Mouse (Mus musculus): Measurements from ENCODE around the gene Ripor2.

Ripor2 gene

DNA sequence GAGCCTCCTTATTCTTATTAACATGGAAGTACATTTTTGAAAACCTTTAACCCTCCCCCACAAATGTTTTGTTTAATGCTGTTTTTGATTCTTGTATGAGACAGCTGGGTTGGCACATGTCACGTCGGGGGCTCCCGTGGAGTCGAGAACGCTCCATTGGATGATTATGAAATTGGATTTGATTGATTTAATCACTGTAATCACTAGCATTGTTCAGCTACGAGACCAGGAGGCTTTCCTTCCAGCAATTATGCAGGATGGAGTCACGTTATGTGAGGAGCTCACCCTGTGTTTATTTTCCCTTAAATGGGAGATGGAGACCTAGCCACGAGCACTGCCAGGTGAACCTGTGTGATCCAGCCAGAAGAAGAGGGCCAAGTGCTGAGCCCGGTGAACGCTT lies at the start of gene Ripor2:
TSS of gene Ripor2 (plus strand) at position 357 of the 400 bp plus-strand sequence.
- no peak for DNase-seq (ENCODE audit: low spot score)

DNA sequence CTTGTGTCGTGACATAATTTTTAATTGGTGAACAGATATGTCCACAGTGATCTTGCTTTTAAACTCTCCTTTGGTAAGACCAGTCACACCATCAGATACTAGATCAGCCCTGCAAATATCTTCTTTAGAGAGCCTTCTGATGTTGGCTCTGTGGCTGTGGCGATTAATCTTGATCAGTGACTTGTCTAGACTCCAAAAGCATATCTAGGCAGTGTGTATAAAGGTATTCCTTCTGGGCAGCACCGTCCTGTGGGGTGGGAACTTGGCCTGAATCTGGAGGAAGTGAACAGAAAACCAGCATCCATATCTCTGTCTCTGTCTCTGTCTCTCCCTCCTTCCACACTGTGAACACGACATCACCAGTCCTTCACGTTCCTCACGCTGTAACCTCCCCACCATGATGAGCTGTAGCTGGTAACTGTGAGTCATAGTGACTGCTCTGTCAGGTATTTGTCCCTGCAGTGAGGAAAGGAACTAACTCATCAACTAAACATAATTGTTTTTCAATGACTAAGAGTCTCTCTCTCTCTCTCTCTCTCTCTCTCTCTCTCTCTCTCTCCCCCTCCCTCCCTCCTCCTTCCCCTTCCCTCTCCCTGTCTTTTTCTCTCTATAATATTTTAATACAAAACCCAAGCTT lies 45.3 kb upstream of the Ripor2 start:
- DNase-seq (ENCODE audit: low spot score): no peak

DNA sequence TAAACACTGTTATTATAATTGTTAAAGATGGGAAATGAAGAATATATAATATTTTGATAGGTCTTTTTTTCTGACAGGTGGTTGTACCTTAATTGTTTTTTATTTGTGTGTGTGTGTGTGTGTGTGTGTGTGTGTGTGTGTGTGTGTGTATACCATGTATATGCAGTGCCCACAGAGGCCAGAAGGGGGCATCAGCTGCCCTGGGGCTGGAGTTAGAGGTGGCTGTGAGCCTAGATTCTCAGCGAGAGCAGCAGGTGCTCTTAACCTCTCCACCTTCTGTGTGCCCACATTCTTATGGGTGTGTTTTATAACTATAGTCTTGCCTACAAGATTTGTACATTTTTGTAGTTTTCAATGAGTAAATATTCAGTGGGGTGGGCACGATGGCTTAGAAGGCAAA lies 44.0 kb upstream of the Ripor2 start:
- no peak for DNase-seq (ENCODE audit: low spot score)

- no peak for DNase-seq (ENCODE audit: low spot score)
These were observed 43.0 kb upstream of the Ripor2 start for GRCm38 (mm10) chr13:24538941-24539340.

GRCm38 (mm10) chr13:24545677-24546076 lies 36.3 kb upstream of the Ripor2 start:
- DNase-seq (ENCODE audit: low spot score): no peak

GRCm38 (mm10) chr13:24546801-24547459 lies 35.1 kb upstream of the Ripor2 start:
- no peak for DNase-seq (ENCODE audit: low spot score)

GRCm38 (mm10) chr13:24548911-24549310 lies 33.1 kb upstream of the Ripor2 start:
- DNase-seq (ENCODE audit: low spot score): no peak

GRCm38 (mm10) chr13:24551100-24551931 lies 30.7 kb upstream of the Ripor2 start:
- DNase-seq (ENCODE audit: low spot score): no peak

DNA sequence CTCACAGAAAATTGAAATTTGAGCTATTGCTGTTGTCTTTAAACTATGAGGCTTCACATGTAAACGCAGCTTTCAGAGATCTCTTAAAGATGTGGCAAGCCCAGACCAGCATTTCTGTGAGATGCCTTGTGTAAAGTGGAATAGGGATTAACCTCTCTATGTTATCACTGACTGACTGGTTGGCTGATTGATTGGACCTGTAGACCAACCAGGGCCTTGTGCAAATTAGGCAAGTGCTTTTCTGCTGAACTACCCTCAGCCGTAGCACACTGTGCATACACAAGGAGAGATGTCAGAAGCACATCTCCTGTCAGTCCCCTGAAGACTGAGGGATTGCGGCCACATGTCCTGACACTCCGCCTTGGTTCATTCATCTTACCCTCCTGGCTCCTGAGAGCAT lies 29.9 kb upstream of the Ripor2 start:
- no peak for DNase-seq (ENCODE audit: low spot score)

DNA sequence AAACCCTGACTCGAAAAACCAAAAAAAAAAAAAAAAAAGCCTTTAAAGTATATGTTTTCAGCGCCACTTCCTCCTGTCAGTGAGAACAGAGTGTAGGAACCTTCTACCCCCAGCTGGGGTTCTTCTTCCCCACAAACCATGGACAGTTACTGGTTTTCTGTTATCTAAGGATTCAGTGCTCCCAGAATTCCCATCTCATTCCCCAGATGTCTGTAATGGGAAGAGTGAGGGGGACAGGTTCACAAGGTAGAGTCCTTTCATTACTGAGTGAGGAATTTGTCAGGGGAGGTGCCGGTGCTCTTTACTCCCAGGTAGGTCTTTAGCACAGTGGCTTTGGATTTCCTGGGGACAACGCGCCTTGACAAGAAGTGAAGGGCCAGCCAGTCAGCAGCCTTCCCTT lies 20.6 kb upstream of the Ripor2 start:
- no peak for DNase-seq (ENCODE audit: low spot score)

GRCm38 (mm10) chr13:24564706-24565105 lies 17.3 kb upstream of the Ripor2 start:
- DNase-seq (ENCODE audit: low spot score): no peak

DNA sequence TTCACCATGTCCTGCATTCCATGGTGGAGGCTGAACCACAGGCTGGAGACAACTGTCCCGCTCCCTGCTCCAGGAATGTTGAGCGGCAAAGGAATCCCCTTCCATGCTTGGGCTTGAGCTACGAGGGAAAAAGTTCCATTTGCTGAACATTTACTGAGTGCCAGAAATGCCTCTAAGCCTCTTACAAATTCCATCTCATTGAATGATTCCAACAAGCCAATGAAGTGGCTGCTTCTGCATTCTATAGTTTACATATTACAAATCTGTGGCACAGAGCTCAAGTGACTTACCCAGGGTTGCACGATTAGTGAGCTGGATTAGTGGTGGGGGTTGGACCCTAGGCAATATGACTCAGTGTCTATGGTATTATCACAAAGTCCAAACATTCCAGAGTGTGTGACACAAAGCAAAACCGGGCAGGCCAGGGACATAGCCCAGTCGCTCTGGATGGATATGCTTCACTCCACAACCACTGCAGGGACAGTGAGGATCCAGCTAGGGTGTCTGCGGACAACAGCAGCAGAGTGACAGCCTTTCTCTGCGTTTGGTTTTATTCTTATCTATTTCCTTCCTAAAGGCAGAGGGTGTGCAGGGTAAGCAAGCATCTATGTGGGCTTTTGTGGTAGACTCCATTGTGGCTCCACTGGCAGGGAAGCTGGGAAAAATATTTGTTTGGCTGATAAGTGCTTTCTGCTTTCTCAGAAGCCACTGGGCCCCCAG lies 16.6 kb upstream of the Ripor2 start:
- no peak for DNase-seq (ENCODE audit: low spot score)

GRCm38 (mm10) chr13:24565950-24566320 lies 16.1 kb upstream of the Ripor2 start:
- peak; percentile 36 for DNase-seq (ENCODE audit: low spot score)

GRCm38 (mm10) chr13:24567176-24567811 lies 14.7 kb upstream of the Ripor2 start:
- DNase-seq (ENCODE audit: low spot score): no peak

DNA sequence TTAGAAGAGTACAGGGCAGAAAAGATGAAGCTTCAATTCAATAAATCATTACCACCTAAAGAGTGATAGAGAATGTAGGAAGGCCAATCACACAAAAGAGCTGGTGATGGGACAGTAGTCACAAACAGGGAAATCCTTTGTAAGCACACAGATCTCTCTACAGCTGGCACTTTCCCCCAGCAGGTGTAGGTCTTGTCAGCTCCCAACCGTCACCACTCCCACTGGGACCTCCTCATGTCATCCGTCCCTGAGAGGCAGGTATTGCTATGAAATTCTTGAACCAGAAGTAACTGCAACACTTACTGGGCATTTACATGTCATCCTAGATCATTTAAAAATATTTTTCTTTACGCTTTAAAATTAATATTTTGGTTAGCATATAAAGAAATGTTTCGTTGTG lies 12.9 kb upstream of the Ripor2 start:
- DNase-seq (ENCODE audit: low spot score): no peak

DNA sequence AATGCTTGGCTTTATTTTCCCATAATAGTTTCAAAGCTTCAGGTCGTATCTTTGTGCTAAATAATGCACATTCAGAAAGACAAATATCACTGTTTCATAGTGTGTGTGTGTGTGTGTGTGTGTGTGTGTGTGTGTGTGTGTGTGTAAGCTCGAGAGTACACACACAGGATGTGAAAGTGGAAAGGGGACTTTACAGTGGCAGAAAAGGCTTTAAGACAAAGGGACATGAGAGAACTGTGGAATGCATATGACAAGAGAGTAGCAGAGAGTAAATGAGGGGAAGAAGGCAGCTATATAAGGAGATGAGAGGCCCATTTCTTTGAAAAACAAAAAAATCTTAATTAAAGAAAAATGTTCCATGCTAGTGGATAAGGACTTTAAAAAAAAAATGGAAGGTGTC lies 11.3 kb upstream of the Ripor2 start:
- no peak for DNase-seq (ENCODE audit: low spot score)

DNA sequence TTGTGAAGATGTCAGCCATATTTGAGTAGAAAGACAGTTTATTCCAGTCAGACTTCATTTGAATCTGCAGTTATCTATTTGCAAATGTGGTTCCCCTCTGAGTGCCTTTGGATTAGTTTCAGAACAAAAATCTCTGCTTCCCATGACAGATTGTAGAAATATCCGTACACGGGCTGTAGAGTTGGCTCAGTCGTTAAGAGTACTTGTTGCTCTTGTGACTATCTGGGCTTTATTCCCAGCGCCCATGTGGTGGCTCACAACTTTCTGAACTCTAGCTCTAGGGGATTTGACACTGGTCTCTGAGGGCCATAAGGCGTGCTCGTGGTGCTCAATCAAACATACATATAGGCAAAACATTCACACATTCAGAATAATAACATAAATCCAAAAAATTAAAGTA lies 10.1 kb upstream of the Ripor2 start:
- DNase-seq (ENCODE audit: low spot score): no peak

GRCm38 (mm10) chr13:24575126-24575525 lies 6.9 kb upstream of the Ripor2 start:
- no peak for DNase-seq (ENCODE audit: low spot score)

DNA sequence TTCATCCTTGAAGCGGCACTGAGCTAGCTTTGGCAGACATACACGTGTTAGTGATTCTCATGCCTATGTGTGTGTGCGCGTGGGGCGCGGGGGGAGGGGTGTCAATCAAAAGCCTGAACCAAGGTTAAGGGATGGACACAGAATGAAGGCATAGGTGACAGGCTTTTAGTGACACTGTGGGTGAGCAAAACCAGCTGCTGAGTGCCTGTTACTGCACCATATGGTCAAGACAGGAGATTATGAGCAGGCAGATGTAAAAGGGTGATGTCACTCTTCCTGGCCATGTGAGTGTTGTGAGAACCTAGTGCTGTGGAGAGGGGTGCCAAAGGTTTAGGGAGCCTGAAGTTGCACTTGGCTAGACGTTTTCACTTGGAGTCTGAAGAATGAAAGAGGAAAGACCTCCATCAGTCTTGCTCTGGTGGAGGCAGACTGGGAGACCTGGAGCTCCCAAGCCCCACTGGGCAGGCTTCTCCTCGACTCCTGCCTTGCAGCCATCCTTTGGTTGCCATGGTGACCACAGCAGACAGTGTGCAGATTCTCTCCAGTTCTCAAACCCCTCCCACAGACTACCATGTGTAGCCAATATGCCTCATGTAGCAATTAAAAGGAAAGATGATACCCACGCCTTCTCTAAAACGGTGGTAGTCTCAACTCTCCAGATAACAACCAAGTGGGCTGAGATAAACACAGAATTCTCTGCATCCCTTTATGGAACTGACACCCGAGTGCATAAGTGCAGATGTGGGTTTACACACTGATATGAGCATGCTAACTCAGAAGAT lies 5.5 kb upstream of the Ripor2 start:
- peak; percentile 83 for DNase-seq (ENCODE audit: low spot score)

DNA sequence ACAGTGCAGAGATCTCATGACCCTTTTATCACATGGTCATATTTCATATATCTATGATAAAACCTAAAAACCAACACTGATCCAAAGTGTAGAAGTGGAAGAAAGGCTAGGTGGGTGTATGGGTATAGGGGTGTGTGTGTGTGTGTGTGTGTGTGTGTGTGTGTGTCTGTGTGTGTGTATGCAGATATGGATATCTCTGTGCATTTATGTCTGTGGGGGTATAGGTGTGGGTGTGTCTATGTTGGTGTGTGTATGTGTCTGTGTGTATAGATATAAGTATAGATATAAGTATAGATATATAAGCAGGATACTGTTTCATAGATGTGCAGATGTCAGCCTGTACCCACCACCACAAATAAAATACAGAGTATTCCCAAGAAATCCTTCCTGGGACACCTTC lies 3.7 kb upstream of the Ripor2 start:
- DNase-seq (ENCODE audit: low spot score): no peak

- DNase-seq (ENCODE audit: low spot score): no peak
These were observed 1.2 kb upstream of the Ripor2 start for GRCm38 (mm10) chr13:24580759-24581158.
